Mouse (Mus musculus) heart, embryonic 12.5 days (tissue): ENCODE measurements around the gene Dhx30. TPM values are rescaled to one million over a fixed set of nuclear protein-coding genes. Genes with fewer than 3 reads are reported as not detected.

Experiments used
- ATAC-seq: fragments of 200-750 bp; cut with Nextera tagmentation; 2 replicates; pipeline ENCODE4 v1.8.0; 2017; ENCODE audit warnings: moderate TSS enrichment, moderate library complexity; ENCODE audit not compliant: insufficient number of reproducible peaks, low FRiP score
- H3K27ac ChIP-seq: fragments of 300-500 bp; sonication (generic); 2 replicates; pipeline ENCODE4 v1.5.1; 2016; ENCODE audit warnings: mild to moderate bottlenecking, moderate library complexity; ENCODE audit not compliant: poor library complexity, severe bottlenecking
- H3K27me3 ChIP-seq: fragments of 300-500 bp; sonication (generic); replicated peaks from 2 replicates; pipeline ENCODE4 v1.6.1; 2016; ENCODE audit warnings: mild to moderate bottlenecking, moderate library complexity
- H3K36me3 ChIP-seq: fragments of 300-500 bp; sonication (generic); 2 replicates; pipeline ENCODE4 v1.6.1; 2016; ENCODE audit warnings: mild to moderate bottlenecking, moderate library complexity
- H3K4me1 ChIP-seq: fragments of 300-500 bp; sonication (generic); replicated peaks from 2 replicates; pipeline ENCODE4 v1.6.1; 2016; ENCODE audit warnings: mild to moderate bottlenecking
- H3K4me2 ChIP-seq: fragments of 300-500 bp; sonication (generic); 2 replicates; pipeline ENCODE4 v1.6.1; 2016; ENCODE audit warnings: mild to moderate bottlenecking, moderate library complexity
- H3K4me3 ChIP-seq: fragments of 300-500 bp; sonication (generic); 2 replicates; pipeline ENCODE4 v1.5.1; 2016; ENCODE audit warnings: mild to moderate bottlenecking
- H3K9ac ChIP-seq: fragments of 300-500 bp; sonication (generic); 2 replicates; pipeline ENCODE4 v1.6.1; 2016; ENCODE audit warnings: mild to moderate bottlenecking, moderate library complexity
- H3K9me3 ChIP-seq: fragments of 300-500 bp; sonication (generic); replicated peaks from 2 replicates; pipeline ENCODE4 v1.6.1; 2016; ENCODE audit warnings: mild to moderate bottlenecking, moderate library complexity
- WGBS: fragments of 180-500 bp; shearing (Covaris S2); methylation state at CpG from one replicate; pipeline ENCODE4 v1.1.7; 2016; 5-methylcytosine and 5-hydroxymethylcytosine counted together
- polyA plus RNA-seq: library from polyadenylated mRNA; unstranded; fragments of >200 nt; fragmentation: Nextera tagmentation; extraction: Ambion mirVana; gene quantifications from 2 replicates; pipeline ENCODE4 v1.2.1, GENCODE M21; 2016

Gene Dhx30
- polyA plus RNA-seq, 1 experiment from 2014 or later = 114 TPM

- Histone ChIP-seq H3K9ac (no peak overlapping the region), H3K27ac (no peak overlapping the region), H3K4me3 (no peak overlapping the region), H3K4me1 (peaks cover 12% of the 10 kb centered on the region), H3K27me3 (no peaks in the 10 kb centered on the region), H3K4me2 (no peak overlapping the region), H3K36me3 (peaks cover 17% of the 10 kb centered on the region), H3K9me3 (no peaks in the 10 kb centered on the region)
- ATAC-seq = no peak
Observed at GRCm38 (mm10) chr9:110047260-110047659, 70.4 kb downstream of the Dhx30 start.

- Histone ChIP-seq H3K4me1 (peaks cover 2% of the 10 kb centered on the region; the same call in 1 of the 2 replicates), H3K9me3 (no peaks in the 10 kb centered on the region), H3K27ac (no peak overlapping the region), H3K9ac (no peak overlapping the region), H3K27me3 (no peaks in the 10 kb centered on the region), H3K4me2 (no peak overlapping the region), H3K4me3 (no peak overlapping the region), H3K36me3 (peaks cover 18% of the 10 kb centered on the region)
- no peak for ATAC-seq
Observed at GRCm38 (mm10) chr9:110045763-110046377, 71.8 kb downstream of the Dhx30 start.

- Histone ChIP-seq H3K36me3 (peaks cover 30% of the 10 kb centered on the region), H3K9me3 (no peaks in the 10 kb centered on the region), H3K4me1 (no peaks in the 10 kb centered on the region), H3K27ac (no peak overlapping the region), H3K27me3 (no peaks in the 10 kb centered on the region), H3K9ac (no peak overlapping the region), H3K4me2 (no peak overlapping the region), H3K4me3 (no peak overlapping the region)
- no peak for ATAC-seq
- 92% methylated on average over 4 of the region's 4 CpGs for WGBS
Observed at GRCm38 (mm10) chr9:110044373-110044772, 73.3 kb downstream of the Dhx30 start.

- H3K4me3 ChIP-seq = no peak overlapping the region
- H3K27me3 ChIP-seq = no peaks in the 10 kb centered on the region
- peaks cover 71% of the 10 kb centered on the region for H3K36me3 ChIP-seq
- H3K27ac ChIP-seq = no peak overlapping the region
- no peaks in the 10 kb centered on the region for H3K4me1 ChIP-seq
- no peaks in the 10 kb centered on the region for H3K9me3 ChIP-seq
- no peak for ATAC-seq
- 87% methylated on average over 2 of the region's 2 CpGs for WGBS
- no peak overlapping the region for H3K9ac ChIP-seq
- H3K4me2 ChIP-seq = no peak overlapping the region
Observed at GRCm38 (mm10) chr9:110038485-110038884, 79.1 kb downstream of the Dhx30 start.

- Histone ChIP-seq H3K9me3 (no peaks in the 10 kb centered on the region), H3K36me3 (peaks cover 73% of the 10 kb centered on the region), H3K27ac (no peak overlapping the region), H3K4me1 (no peaks in the 10 kb centered on the region), H3K4me2 (no peak overlapping the region), H3K27me3 (no peaks in the 10 kb centered on the region), H3K9ac (no peak overlapping the region), H3K4me3 (no peak overlapping the region)
- no peak for ATAC-seq
- WGBS = 87% methylated on average over 8 of the region's 8 CpGs
Observed at GRCm38 (mm10) chr9:110037895-110038294, 79.7 kb downstream of the Dhx30 start.

GRCm38 (mm10) chr9:110035091-110035490 is 82.5 kb downstream of the Dhx30 start:
- Histone ChIP-seq H3K9ac (no peak overlapping the region), H3K4me2 (no peak overlapping the region), H3K36me3 (peaks cover 83% of the 10 kb centered on the region), H3K4me1 (no peaks in the 10 kb centered on the region), H3K9me3 (no peaks in the 10 kb centered on the region), H3K27ac (no peak overlapping the region), H3K27me3 (no peaks in the 10 kb centered on the region), H3K4me3 (no peak overlapping the region)
- ATAC-seq = no peak
- WGBS = 68% methylated on average over 4 of the region's 4 CpGs

Other genes with a start within 250 kb of the Dhx30 start
- 27.6 and 28.6 TPM in 2 replicates for gene Cdc25a, start 242.3 kb downstream of the Dhx30 start, polyA plus RNA-seq
- gene Map4, start 186.4 kb downstream of the Dhx30 start, polyA plus RNA-seq = 118 and 122 TPM in 2 replicates
- 111 and 118 TPM in 2 replicates for gene Smarcc1, start 122 bp downstream of the Dhx30 start, polyA plus RNA-seq
- 1.9 and 2.1 TPM in 2 replicates for gene Cspg5, start 126.0 kb upstream of the Dhx30 start, polyA plus RNA-seq
- 13.8 and 15.3 TPM in 2 replicates for gene Elp6, start 187.3 kb upstream of the Dhx30 start, polyA plus RNA-seq
- 22.2 and 23.9 TPM in 2 replicates for gene Scap, start 215.5 kb upstream of the Dhx30 start, polyA plus RNA-seq